Mouse (Mus musculus) kidney, adult 2 months (tissue): ENCODE data around the gene Wwtr1. TPM values are rescaled to one million over a fixed set of nuclear protein-coding genes. Genes with fewer than 3 reads are reported as not detected.
A peak's percentile ranks its signal among the peaks of the same experiment; 100 is the strongest.

ENCODE experiments used
- DNase-seq: peaks from one replicate; pipeline ENCODE4 v3.0.0; 2021
- H3K27ac ChIP-seq: fragments of 200-500 bp; 2 replicates; pipeline ENCODE4 v1.5.1; 2012; ENCODE audit warnings: low read depth, low read length, control low read depth, inconsistent platforms; ENCODE audit not compliant: insufficient read depth
- H3K27me3 ChIP-seq: fragments of 200-500 bp; replicated peaks from 2 replicates; pipeline ENCODE4 v1.6.1; 2012; ENCODE audit warnings: mild to moderate bottlenecking, moderate library complexity, low read length, inconsistent platforms; ENCODE audit not compliant: control insufficient read depth, insufficient read depth
- H3K36me3 ChIP-seq: fragments of 200-500 bp; 2 replicates; pipeline ENCODE4 v1.6.1; 2012; ENCODE audit warnings: mild to moderate bottlenecking, moderate library complexity, low read length, inconsistent platforms; ENCODE audit not compliant: control insufficient read depth, insufficient read depth
- H3K4me1 ChIP-seq: fragments of 200-500 bp; 2 replicates; pipeline ENCODE4 v1.6.1; 2011; ENCODE audit warnings: low read length; ENCODE audit not compliant: control insufficient read depth, insufficient read depth
- H3K4me3 ChIP-seq: fragments of 200-500 bp; 2 replicates; pipeline ENCODE4 v1.5.1; 2011; ENCODE audit warnings: mild to moderate bottlenecking, low read depth, low read length, control low read depth; ENCODE audit not compliant: insufficient read depth
- CTCF ChIP-seq: fragments of 200-500 bp; conservative IDR thresholded peaks from 2 replicates; pipeline ENCODE4 v1.5.1; 2011; ENCODE audit warnings: low read depth, mild to moderate bottlenecking, control low read depth, low read length, moderate library complexity, mixed read lengths; ENCODE audit not compliant: insufficient read depth, insufficient read length
- POLR2A ChIP-seq: fragments of 200-500 bp; IDR thresholded peaks from one replicate; pipeline ENCODE4 v1.6.1; 2011; ENCODE audit warnings: low read depth, low read length, control low read depth
- WGBS: fragments of 180-500 bp; shearing (Covaris S2); methylation state at CpG from one replicate; pipeline ENCODE4 v1.1.7; 2018; 5-methylcytosine and 5-hydroxymethylcytosine counted together
- polyA plus RNA-seq: library from polyadenylated mRNA; depleted of rRNA; stranded (reverse); fragments of >200 nt; gene quantifications from 2 replicates; pipeline ENCODE4 v1.2.3, GENCODE M21; 2012

Gene Wwtr1
- polyA plus RNA-seq, 1 experiment, result 29.6 TPM

DNA sequence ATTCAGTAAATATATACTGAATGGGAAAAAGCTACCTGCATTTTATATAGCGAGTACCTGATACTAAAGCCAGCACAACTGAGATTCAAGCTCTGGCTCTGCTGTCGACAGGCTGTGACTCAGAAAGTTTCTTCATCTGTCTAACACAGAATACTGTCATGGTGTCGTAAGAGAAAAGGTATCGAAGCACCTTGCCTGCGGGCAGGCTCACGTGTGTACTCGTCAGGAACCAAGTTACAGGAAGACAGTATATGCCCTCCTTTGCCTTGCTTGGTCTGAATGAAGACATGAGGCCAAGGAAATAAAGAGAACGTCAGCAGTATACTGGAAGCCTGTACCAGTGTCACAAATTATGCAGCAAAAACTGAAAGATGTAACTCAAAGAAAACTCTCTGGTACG lies 74.9 kb downstream of the Wwtr1 start:
- Histone ChIP-seq H3K4me3 (no peak overlapping the region), H3K4me1 (peaks cover 9% of the 10 kb centered on the region; the same call in 1 of the 2 replicates), H3K36me3 (no peaks in the 10 kb centered on the region; the same call in 1 of the 2 replicates), H3K27ac (no peak overlapping the region), H3K27me3 (no peaks in the 10 kb centered on the region)
- TF ChIP-seq CTCF (no peak), POLR2A (no peak)
- no peak for DNase-seq
- WGBS, result 95% methylated on average over 9 of the region's 9 CpGs

GRCm38 (mm10) chr3:57497791-57498190 lies 77.9 kb downstream of the Wwtr1 start:
- DNase-seq, result no peak
- 74% methylated on average over 1 of the region's 1 CpGs for WGBS
- peaks cover 10% of the 10 kb centered on the region for H3K4me1 ChIP-seq
- TF ChIP-seq CTCF, result no peak
- TF ChIP-seq POLR2A, result no peak
- H3K4me3 ChIP-seq, result no peak overlapping the region
- no peaks in the 10 kb centered on the region; the same call in 1 of the 2 replicates for H3K36me3 ChIP-seq
- no peaks in the 10 kb centered on the region for H3K27me3 ChIP-seq
- 0 out of 2 replicates have a peak overlapping the region, but pooled peaks have one; percentile 22 for H3K27ac ChIP-seq

DNA sequence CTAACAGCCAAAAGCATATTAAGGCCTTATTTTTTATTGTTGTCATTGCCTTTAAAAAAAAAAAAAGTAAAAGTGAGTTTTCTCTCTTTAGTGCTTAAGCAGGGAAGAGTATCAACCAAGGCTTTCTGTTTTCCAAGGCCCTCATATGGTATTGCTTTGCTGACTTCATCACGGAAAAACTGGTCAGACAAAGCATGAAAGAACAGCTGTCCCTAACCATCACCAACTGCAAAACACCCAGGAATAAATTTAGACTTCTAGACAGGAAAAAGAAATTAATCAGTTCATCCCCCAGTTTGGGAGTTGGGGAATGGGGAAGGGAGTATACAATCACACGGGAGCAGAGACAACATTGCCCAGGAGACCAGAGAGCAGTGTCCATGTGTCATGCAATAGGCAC lies 79.3 kb downstream of the Wwtr1 start:
- no peak overlapping the region for H3K4me3 ChIP-seq
- DNase-seq, result no peak
- TF ChIP-seq CTCF, result no peak
- TF ChIP-seq POLR2A, result no peak
- H3K27ac ChIP-seq, result no peak overlapping the region
- no peaks in the 10 kb centered on the region; the same call in 1 of the 2 replicates for H3K36me3 ChIP-seq
- WGBS, result 44% methylated on average over 2 of the region's 2 CpGs
- peaks cover 10% of the 10 kb centered on the region for H3K4me1 ChIP-seq
- no peaks in the 10 kb centered on the region for H3K27me3 ChIP-seq

- no peak for TF ChIP-seq POLR2A
- no peak for TF ChIP-seq CTCF
- DNase-seq, result peak; percentile 72
- Histone ChIP-seq H3K27ac (peak overlapping the region; percentile 78), H3K27me3 (no peaks in the 10 kb centered on the region), H3K4me1 (peaks cover 7% of the 10 kb centered on the region), H3K36me3 (no peaks in the 10 kb centered on the region), H3K4me3 (no peak overlapping the region)
- WGBS, result 10% methylated on average over 8 of the region's 8 CpGs
Measured at GRCm38 (mm10) chr3:57487455-57488153, 88.1 kb downstream of the Wwtr1 start.

- no peak overlapping the region for H3K4me3 ChIP-seq
- 85% methylated on average over 4 of the region's 4 CpGs for WGBS
- H3K27me3 ChIP-seq, result no peaks in the 10 kb centered on the region
- H3K4me1 ChIP-seq, result peaks cover 12% of the 10 kb centered on the region
- no peak for DNase-seq
- no peak overlapping the region for H3K27ac ChIP-seq
- H3K36me3 ChIP-seq, result no peaks in the 10 kb centered on the region
- no peak for TF ChIP-seq CTCF
Measured at GRCm38 (mm10) chr3:57486068-57486467, 89.6 kb downstream of the Wwtr1 start.

DNA sequence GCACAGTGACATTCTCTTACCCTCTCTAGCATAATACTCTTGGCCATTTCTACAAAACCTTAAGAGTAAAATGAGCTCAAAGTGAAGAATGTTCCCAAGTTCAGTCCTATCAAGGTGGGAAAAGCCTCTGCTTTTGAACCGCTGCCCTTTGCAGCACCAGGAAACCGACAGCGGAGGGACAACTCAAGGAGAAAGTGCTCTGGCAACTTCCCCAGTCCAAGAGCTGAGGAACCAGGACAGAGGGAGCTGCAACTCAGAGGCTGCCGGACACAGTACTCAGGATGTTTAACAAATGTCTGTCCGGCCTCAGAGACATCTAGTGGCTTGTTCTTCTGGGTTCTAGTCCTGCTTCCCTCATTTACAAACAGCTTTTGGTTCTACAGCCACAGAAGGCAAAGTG lies 93.7 kb downstream of the Wwtr1 start:
- no peaks in the 10 kb centered on the region for H3K36me3 ChIP-seq
- no peaks in the 10 kb centered on the region for H3K27me3 ChIP-seq
- H3K4me3 ChIP-seq, result no peak overlapping the region
- 46% methylated on average over 5 of the region's 5 CpGs for WGBS
- H3K27ac ChIP-seq, result no peak overlapping the region
- H3K4me1 ChIP-seq, result peaks cover 5% of the 10 kb centered on the region; the same call in 1 of the 2 replicates
- DNase-seq, result peak; percentile 36
- no peak for TF ChIP-seq CTCF
- no peak for TF ChIP-seq POLR2A

- TF ChIP-seq POLR2A (no peak), CTCF (no peak)
- Histone ChIP-seq H3K4me3 (no peak overlapping the region), H3K4me1 (peaks cover 5% of the 10 kb centered on the region; the same call in 1 of the 2 replicates), H3K27ac (no peak overlapping the region), H3K36me3 (no peaks in the 10 kb centered on the region), H3K27me3 (no peaks in the 10 kb centered on the region)
- no peak for DNase-seq
- WGBS, result 71% methylated on average over 4 of the region's 4 CpGs
Measured at GRCm38 (mm10) chr3:57480640-57481039, 95.1 kb downstream of the Wwtr1 start.
